Mouse (Mus musculus) brown adipose tissue, adult 24 weeks (tissue): ENCODE measurements around the gene Cds2. TPM values are rescaled to one million over a fixed set of nuclear protein-coding genes. Genes with fewer than 3 reads are reported as not detected.
"Not testable (repeated sequence)": the region's sequence is repeated elsewhere in the genome, so short reads cannot be mapped to it uniquely, and the experiment has no call there.

Source experiments
- H3K27ac ChIP-seq: fragments of 200-500 bp; replicated peaks from 2 replicates; pipeline ENCODE4 v1.5.1; 2012; ENCODE audit warnings: low read depth, mild to moderate bottlenecking, low read length
- H3K4me1 ChIP-seq: fragments of 200-500 bp; 2 replicates; pipeline ENCODE4 v1.6.1; 2012; ENCODE audit warnings: low read length, mixed read lengths; ENCODE audit not compliant: control insufficient read depth, insufficient read depth, insufficient read length
- H3K4me3 ChIP-seq: fragments of 200-500 bp; 2 replicates; pipeline ENCODE4 v1.5.1; 2012; ENCODE audit warnings: low read depth, mild to moderate bottlenecking, low read length, moderate library complexity; ENCODE audit not compliant: insufficient read depth
- polyA plus RNA-seq: library from polyadenylated mRNA; stranded (reverse); fragments of >200 nt; gene quantifications from 2 replicates; pipeline ENCODE4 v1.2.4, GENCODE M21; 2012; ENCODE audit not compliant: missing spikeins, insufficient read depth, insufficient read length

Gene Cds2
- 27.4 and 37.3 TPM in 2 replicates for polyA plus RNA-seq

DNA sequence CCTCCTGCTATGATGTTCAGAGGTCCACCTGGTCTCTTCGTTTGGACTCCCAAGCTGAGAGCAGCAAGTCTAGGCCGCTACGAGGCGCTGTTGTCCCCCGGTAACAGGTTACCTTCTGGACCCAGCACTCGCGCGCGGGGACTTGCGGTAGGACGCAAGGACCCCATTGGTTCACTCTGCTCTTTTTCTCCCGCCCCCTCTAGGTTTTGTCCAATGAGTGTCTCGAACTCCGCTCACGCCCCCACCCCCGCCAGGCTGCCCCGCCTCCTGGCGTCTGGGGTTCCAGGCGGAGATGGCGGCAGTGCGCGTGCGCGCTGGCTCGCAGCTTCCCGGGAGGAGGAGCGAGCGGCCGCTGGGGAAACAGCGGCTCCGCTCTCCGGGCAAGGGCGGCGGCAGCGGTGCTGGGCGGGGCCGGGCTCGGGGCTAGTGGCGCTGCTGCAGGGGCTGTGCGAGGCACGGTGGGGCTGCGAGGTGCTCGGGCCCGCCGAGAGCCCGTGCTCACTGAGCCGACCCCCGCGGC is at the start of gene Cds2:
Cds2 (plus strand) TSS at position 270 of the 520 bp plus-strand sequence.
- Histone ChIP-seq H3K4me1 (peaks cover 6% of the 10 kb centered on the region), H3K27ac (peak within 1 kb of the TSS; percentile 67), H3K4me3 (peak within 1 kb of the TSS; percentile 91)

DNA sequence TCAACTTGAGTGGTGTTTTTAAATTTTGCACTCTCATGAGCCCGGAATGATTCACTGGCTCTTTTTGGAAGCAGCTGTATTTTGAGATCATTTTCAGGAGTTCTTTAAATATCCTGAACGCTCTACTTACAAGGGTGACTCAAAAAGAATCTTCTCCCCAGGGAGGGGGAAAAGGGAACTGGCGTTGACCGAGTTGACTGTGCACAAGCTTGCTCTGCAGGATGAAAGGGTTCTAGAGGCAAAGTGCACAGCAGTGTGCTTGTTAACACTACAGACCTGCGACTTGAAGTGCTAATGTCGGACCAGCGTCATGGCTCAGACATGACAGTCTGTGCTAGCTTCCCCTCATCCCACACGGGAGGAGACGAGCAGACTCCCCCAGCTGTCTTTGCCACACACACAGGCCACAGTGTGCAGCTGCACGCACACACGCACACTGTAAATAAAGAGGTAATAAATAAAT is 41.3 kb upstream of the Cds2 start:
- no peak overlapping the region for H3K4me3 ChIP-seq
- H3K27ac ChIP-seq = no peak overlapping the region
- no peaks in the 10 kb centered on the region for H3K4me1 ChIP-seq

DNA sequence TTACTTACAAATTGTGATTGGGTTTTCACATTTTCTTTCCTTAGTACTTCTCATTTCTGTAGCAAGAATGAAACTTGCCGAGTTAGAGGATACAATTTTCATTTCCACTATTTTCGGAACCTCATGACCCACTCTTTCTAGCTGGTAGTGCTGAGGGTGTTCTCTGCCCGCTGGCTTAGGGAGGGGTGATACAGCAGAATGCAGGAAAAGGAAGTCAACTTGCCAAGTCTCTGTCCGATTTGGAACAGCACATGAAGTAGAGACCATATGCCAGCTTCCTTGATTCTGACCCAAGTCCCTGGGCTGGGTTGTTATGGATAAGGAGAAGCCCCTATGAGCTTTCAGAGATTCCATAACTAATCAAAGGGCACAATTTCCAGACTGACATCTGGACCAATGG is 38.6 kb upstream of the Cds2 start:
- no peaks in the 10 kb centered on the region for H3K4me1 ChIP-seq
- no peak overlapping the region for H3K27ac ChIP-seq
- H3K4me3 ChIP-seq = no peak overlapping the region

DNA sequence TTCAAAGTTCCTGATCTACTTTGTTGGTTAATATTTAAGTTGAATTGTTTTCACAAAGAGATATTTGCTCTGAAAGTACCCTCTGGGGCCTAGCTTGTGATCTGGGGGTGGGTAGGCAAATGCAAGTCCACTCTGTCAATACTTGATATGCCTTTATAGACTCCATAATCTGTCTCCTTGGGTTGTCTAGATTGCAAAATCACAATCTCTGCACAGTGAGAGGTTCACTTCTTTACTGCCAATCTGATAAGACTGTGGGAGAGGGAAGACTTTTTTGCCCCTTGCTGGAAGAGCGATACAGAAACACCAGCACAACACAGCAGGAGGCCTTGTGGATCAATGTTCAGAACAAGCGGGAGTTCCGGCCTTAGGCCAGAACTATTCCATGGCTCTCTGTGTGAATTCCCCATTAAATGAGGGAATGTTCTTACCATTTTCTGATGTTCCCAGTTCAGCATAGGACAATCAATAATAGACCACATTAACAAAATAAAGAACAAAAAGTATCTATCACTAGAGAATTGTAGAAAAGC is 30.5 kb upstream of the Cds2 start:
- Histone ChIP-seq H3K4me3 (no peak overlapping the region), H3K27ac (no peak overlapping the region), H3K4me1 (0 out of 2 replicates have a peak, but pooled peaks cover 3% of the 10 kb centered on the region)

DNA sequence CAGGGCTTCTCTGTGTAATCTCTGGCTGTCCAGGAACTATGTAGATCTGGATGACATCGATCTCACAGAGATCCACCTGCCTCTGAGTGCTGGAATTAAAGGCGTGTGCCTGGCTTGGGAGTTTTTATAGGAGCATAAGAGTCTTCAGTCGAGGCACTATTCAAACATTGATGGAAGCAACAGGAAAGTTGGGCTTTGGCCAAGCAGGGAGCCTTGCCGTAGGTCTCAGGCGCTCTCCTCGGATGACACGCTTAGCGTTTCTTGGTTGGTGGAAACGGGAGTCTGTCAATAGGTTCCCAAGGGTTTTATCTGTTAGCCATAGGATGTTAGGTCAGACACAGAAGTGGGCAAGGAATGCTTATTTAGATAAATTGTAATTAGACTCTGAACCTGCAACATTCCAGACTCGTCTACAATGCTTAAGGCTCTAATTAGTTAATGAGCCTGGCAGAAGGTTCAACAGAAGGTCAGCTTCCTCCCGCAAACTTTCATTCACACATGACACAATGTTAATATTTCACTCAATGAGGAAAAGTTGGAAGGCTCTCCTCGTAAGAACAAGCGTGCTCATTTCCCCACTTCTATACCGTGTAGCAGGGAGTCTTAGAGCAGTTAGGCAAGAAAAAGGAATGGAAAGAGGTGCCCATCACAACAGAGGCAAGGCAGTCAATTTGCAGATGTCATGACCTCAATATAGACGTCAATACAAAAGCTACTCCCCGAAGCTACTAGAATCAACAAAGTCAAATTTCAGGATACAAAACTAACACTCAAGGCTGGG is 28.8 kb upstream of the Cds2 start:
- no peak overlapping the region for H3K4me3 ChIP-seq
- H3K4me1 ChIP-seq = 0 out of 2 replicates have a peak, but pooled peaks cover 3% of the 10 kb centered on the region
- H3K27ac ChIP-seq = no peak overlapping the region

DNA sequence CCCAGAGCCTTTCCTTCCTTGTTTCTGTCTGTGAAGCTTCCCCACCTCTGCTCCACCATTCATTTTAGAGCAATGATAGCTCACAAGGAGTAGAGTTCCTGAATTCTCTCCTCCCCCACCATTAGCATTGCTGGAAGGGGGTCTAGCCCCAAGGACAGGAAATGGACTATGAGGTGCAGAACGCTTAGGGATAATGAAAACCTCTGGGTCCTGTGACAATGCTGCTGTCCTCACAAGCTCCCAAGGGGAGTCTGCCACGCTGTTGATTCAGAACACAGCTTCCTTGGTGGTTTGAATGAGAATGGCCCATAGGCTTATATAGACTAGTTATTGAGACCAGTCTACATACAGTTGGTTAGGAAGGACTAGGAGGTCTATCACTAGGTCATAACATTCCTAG is 27.7 kb upstream of the Cds2 start:
- H3K4me1 ChIP-seq = 0 out of 2 replicates have a peak, but pooled peaks cover 3% of the 10 kb centered on the region
- H3K27ac ChIP-seq = no peak overlapping the region
- H3K4me3 ChIP-seq = no peak overlapping the region

DNA sequence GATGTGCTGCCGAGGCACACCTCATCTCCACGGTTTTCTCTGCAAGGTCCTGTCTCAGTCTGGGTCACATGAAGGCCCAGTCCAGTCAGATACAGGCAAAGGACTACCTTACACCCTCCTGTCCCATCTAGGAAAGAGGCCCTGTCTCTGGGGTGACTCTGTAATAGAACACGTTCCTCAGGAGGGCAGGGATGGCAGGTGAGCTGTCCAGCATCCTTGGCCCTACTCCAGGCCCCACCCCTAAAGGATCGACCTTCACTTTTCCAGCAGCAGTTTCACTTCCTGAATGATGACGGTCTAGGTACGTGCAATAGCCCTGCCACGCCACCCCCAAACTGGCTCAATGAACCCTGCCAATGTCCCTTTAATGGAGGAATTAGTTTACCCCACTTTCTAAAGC is 27.0 kb upstream of the Cds2 start:
- Histone ChIP-seq H3K4me1 (0 out of 2 replicates have a peak, but pooled peaks cover 3% of the 10 kb centered on the region), H3K4me3 (no peak overlapping the region), H3K27ac (no peak overlapping the region)

DNA sequence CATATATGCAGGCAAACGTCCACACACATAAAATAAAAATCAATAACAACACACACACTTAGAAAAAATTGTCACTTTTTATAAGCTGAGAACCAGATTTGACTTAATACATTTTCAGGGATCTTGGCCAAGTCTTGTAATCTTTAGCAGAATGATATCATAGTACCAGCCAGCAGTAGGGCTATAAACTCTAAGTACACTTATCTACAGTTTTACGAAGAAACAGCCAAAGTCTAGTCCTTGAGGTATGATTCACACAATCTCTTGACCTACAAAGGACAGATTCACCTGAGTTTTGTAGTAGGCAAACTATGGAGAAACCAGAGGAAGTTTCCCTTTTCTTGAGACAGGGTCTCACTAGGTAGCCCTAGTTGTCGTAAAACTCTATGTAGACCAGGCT is 23.5 kb upstream of the Cds2 start:
- H3K4me3 ChIP-seq, H3K4me1 ChIP-seq, H3K27ac ChIP-seq: not testable (repeated sequence)

DNA sequence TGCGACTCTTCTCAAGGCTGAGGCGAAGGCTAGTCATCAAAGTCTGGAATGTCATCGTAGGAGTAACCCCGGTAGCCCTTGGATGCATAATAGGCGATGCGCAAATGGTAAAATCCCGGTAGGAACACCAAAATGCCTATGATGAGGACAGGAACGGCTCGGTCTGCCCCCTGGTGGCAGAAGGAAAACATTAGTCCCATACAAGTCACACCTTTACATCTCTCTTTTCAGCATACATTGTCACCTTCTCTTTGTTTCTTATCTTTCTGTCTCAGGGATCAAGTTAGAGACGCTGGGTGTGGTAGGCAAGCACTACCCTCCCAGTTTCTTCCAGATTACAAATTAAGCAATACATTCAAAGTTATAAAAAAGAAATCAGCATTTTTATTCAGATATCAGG is 22.5 kb upstream of the Cds2 start:
- not testable (repeated sequence) for H3K4me1 ChIP-seq, H3K4me3 ChIP-seq, H3K27ac ChIP-seq

DNA sequence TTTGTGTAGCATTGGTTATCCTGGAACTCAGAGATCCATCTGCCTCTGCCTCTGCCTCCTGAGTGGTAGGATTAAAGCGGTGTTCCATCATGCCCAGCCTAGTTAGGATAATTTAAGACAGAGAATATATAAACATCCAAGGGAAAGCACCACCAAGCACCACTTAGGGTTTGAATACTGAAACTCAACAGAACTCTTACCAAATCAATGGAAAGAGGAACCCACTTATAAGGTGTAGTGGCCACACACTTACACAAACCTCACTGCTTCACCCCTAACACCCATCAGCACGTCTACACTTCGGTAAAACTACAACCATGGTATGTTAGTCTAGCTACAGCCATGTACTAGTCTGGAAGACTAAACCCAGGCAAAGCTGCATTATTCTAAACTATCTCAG is 19.6 kb upstream of the Cds2 start:
- no peaks in the 10 kb centered on the region for H3K4me1 ChIP-seq
- no peak overlapping the region for H3K4me3 ChIP-seq
- H3K27ac ChIP-seq = no peak overlapping the region

DNA sequence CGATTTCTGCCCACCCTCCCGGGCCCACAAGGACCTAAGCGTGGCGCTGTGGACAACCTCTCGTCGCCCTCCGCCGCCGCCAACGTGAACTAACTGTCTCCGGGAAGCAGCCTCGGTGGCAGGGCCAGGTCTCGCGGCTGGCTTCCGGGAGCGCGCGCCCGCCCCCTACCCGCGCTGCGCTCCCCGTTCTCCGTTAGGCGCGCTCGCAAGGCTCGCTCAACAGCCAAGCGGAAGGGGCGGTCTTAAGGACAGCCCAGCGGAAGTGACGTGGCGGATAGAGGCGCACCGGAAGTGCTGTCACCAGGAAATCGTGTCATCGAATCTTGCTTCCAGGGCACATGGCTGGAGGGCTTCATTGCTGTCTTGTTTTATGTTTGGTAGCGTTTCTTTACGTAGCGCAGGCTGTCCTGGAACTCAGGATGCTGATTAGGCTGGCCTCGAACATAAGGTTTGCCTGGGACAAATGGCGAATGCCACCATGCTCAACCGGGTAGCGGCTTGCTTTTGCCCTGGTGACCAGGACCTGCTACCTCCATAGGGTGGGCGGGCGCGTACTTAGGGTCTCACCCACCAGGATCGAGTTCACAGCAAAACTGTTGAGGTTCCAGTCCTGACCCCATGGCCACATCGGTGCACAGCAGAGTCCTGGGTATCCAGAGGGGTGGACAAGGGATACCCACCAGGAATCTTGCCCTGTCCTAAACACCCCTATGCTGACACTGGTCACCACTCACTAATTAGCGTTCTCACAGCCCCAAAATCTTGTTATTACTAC is 15.2 kb upstream of the Cds2 start, which contains the start of gene Tmem230:
Tmem230 (minus strand) TSS at position 269 of the 775 bp plus-strand sequence.
- H3K4me3 ChIP-seq = peak within 1 kb of the TSS; percentile 77
- peak within 1 kb of the TSS; percentile 71 for H3K27ac ChIP-seq
- no peaks in the 10 kb centered on the region for H3K4me1 ChIP-seq

DNA sequence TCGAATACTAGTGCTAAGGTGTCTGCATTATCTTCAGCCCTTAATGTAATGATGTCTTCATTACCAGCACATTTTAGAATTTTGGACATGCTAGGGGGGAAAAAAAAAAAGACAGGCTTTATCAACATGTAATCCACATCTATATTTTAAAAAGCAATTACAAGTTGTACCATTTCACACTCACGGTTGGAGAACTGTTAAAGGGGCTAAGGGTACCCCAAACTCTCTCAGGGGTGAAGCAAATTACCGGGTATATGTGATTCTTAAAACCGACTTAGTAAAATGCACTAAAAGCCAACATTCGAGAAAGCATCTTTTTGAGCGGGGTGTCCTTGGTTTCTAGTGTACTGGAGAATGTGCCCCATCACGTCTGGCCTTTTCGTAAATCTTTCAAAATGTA is 11.0 kb upstream of the Cds2 start:
- H3K4me1 ChIP-seq = no peaks in the 10 kb centered on the region
- H3K27ac ChIP-seq = no peak overlapping the region
- peak overlapping the region; percentile 68 for H3K4me3 ChIP-seq

DNA sequence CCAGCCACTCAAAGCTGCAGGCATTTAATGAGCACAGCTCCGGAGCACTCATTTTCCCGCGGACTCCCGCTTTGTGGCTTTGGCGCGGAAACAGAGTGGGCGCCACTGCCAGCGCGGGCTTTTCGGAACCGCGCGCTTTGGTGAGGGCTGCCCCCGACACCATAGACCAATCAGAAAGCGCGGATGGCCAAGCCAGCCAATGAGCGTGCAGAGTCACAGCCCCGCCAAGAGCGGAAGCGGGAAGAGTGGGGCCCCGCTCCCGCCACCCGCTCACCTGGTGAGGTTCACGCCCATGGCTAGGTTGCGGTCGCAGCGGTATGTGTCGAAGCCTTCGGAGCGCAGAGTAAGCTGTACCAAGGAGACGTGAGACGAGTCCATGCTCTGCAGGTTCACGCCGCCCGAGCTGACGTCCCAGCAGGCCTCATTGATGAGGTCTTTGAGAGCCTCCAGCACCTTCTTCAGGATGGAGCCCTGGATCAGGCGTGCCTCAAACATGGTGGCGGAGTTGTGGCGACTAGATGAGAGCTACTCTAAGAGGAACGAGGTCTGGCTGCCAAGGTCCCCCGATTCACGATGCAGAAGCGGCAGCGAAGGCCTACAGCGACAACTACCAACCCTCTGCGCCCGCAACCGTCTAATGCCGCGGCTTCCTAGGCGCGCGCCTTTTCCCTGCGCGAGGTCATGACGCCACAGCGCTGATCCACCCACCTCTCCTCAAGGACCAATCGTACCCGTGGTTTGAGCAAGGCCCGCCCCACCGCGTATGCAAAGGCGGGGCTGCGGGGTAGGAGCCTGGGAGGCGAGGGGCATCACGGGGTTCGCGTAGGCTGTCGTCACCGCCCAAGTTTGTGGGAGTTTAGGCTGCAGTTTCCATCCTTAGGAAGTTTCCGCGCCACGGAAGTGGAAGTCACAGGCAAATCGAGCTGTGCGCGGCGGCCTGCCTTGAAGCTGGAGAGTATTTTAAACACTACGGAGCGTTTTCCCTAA is 10.1 kb upstream of the Cds2 start, which contains the start of gene Pcna:
Pcna (minus strand) TSS at position 773 of the 987 bp plus-strand sequence.
- peak within 1 kb of the TSS; percentile 68 for H3K4me3 ChIP-seq
- H3K27ac ChIP-seq = peak within 1 kb of the TSS; percentile 71

DNA sequence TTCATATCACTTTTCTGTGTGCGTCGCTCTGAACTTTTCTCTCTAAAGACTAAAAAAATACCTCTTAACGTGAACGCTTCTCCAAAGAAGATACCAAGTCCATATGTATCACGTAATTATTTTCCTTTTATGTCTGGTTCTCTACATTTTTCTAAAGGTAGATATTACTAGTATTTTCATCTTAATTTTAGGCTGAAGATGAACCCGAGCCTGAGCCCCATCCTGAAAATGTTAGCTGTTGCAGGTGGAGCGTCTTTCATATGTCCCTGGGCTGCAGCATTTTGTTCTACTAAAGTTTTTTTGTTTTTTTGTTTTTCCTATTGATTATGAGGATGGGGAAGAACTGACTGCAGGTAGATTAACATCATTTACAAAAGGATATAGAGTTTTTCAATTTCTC is 9.3 kb upstream of the Cds2 start:
- Histone ChIP-seq H3K4me1 (no peaks in the 10 kb centered on the region), H3K4me3 (peak overlapping the region; percentile 57), H3K27ac (peak overlapping the region; percentile 71)

More for the DNA sequence above, 10.1 kb upstream of the Cds2 start, which contains the start of gene Pcna:
- no peaks in the 10 kb centered on the region for H3K4me1 ChIP-seq
